Mouse (Mus musculus): Measurements from ENCODE around the gene Rbms2. TPM values are rescaled to one million over a fixed set of nuclear protein-coding genes. Genes with fewer than 3 reads are reported as not detected.
A peak's percentile ranks its signal among the peaks of the same experiment; 100 is the strongest.

The Rbms2 gene
- polyA plus RNA-seq, 1 experiment from 2014 or later: 33.6 TPM

GRCm38 (mm10) chr10:128211390-128212108, 31.5 kb upstream of the Rbms2 start, which contains the start of gene Spryd4:
Gene Spryd4, minus strand, starts transcription at chr10:128211807.
- H3K9ac ChIP-seq: peak within 1 kb of the TSS; percentile 56
- no peak within 1 kb of the TSS for H3K27ac ChIP-seq
- H3K9me3 ChIP-seq: no peaks in the 10 kb centered on the region
- peak within 1 kb of the TSS; percentile 67 for H3K4me2 ChIP-seq (replicated peaks)
- H3K4me3 ChIP-seq: peak within 1 kb of the TSS; percentile 58
- H3K36me3 ChIP-seq: no peaks in the 10 kb centered on the region
- H3K27me3 ChIP-seq: peaks cover 5% of the 10 kb centered on the region; the same call in 1 of the 2 replicates
- under 1% methylated on average over 30 of the region's 30 CpGs for WGBS
- peak; percentile 83; the same call in 1 of the 2 replicates for ATAC-seq (ENCODE audit: insufficient number of reproducible peaks, insufficient read depth, low FRiP score, low TSS enrichment)
- H3K4me1 ChIP-seq: peaks cover 9% of the 10 kb centered on the region

DNA sequence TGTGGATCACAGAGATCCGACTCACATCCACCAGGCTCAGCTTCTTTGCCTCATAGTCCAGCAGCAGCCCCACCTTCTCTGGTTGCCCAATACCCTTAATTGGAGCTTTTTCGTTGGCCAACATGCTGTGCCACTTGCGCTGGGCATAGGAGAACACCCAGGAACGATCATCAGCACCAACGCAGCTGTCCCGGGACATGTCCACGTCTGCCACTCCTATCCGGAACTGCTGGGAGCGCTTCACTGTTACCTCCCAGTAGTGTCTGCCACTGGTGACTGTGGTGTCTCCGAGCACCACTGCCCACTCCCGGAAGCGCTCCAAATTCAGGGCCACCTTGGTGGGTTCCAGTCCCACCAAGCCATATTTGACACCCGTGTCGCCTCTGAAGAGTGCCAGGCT, 30.9 kb upstream of the Rbms2 start:
- peaks cover 5% of the 10 kb centered on the region; the same call in 1 of the 2 replicates for H3K27me3 ChIP-seq
- WGBS: 26% methylated on average over 14 of the region's 14 CpGs
- peaks cover 9% of the 10 kb centered on the region for H3K4me1 ChIP-seq
- ATAC-seq (ENCODE audit: insufficient number of reproducible peaks, insufficient read depth, low FRiP score, low TSS enrichment): peak; percentile 48; the same call in 1 of the 2 replicates
- H3K9me3 ChIP-seq: no peaks in the 10 kb centered on the region
- peak overlapping the region; percentile 56 for H3K9ac ChIP-seq
- no peak overlapping the region for H3K27ac ChIP-seq
- peak overlapping the region; percentile 58 for H3K4me3 ChIP-seq
- peak overlapping the region; percentile 67 for H3K4me2 ChIP-seq (replicated peaks)
- H3K36me3 ChIP-seq: 0 out of 2 replicates have a peak, but pooled peaks cover 3% of the 10 kb centered on the region

GRCm38 (mm10) chr10:128210131-128210530, 30.0 kb upstream of the Rbms2 start:
- Histone ChIP-seq H3K9me3 (no peaks in the 10 kb centered on the region), H3K4me3 (no peak overlapping the region), H3K4me2 (replicated peaks) (peak overlapping the region; percentile 67; the same call in 1 of the 2 replicates), H3K27me3 (peaks cover 5% of the 10 kb centered on the region; the same call in 1 of the 2 replicates), H3K27ac (0 out of 2 replicates have a peak overlapping the region, but pooled peaks have one; percentile 25), H3K9ac (no peak overlapping the region), H3K4me1 (peaks cover 9% of the 10 kb centered on the region), H3K36me3 (0 out of 2 replicates have a peak, but pooled peaks cover 3% of the 10 kb centered on the region)
- WGBS: 91% methylated on average over 2 of the region's 2 CpGs
- no peak for ATAC-seq (ENCODE audit: insufficient number of reproducible peaks, insufficient read depth, low FRiP score, low TSS enrichment)

DNA sequence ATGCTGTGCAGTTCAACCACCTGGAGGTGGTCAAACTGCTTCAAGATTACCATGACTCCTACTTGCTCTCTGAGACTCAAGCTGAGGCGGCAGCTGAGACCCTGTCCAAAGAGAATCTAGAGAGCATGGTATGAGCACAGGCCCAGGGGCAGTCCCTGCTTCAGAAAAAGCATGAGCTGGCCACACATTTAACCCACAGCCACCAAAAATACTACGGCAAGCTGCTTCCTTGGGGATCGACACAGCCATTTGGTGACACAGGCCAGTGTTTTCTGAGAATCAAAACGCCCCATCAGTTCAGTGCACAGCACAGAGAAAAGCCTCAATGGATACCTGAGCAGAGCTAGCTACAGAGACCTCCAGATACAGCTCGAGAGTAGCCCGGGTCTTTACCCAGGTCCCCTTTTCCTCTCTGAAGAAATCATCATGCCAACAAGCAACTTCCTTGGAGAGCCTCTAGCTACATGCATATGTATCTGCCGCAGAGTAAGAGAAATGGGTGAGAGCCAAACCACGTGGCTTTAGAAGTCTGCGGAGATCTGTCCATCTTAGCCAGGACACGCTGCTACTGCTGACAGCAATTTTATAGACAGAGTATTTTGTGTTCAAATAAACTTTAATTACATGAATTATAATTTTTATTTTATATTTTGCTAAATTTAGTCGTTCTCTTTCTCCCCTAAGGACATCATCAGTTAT, 29.4 kb upstream of the Rbms2 start:
- WGBS: 89% methylated on average over 11 of the region's 11 CpGs
- Histone ChIP-seq H3K4me1 (peaks cover 9% of the 10 kb centered on the region), H3K27me3 (peaks cover 5% of the 10 kb centered on the region; the same call in 1 of the 2 replicates), H3K9ac (no peak overlapping the region), H3K4me3 (no peak overlapping the region), H3K4me2 (replicated peaks) (no peak overlapping the region), H3K27ac (no peak overlapping the region), H3K36me3 (0 out of 2 replicates have a peak, but pooled peaks cover 3% of the 10 kb centered on the region), H3K9me3 (no peaks in the 10 kb centered on the region)
- ATAC-seq (ENCODE audit: insufficient number of reproducible peaks, insufficient read depth, low FRiP score, low TSS enrichment): no peak

DNA sequence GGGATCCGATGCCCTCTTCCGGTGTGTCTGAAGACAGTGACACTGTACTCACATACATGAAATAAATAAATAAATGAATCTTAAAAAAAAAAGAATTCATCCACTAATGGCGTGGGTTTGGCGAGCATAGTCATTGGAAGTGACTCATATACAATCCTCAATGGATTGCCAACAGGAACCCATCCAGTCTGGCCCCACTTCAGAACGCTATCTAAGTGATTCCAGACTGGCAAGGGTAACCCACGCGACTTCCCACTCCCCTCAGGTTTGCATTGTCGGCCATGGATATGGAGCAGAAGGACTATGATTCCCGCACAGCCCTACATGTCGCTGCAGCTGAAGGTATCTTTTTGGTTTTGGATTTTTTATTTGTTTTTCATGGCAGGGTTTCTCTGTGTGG, 28.2 kb upstream of the Rbms2 start:
- H3K4me1 ChIP-seq: peaks cover 9% of the 10 kb centered on the region
- ATAC-seq (ENCODE audit: insufficient number of reproducible peaks, insufficient read depth, low FRiP score, low TSS enrichment): no peak
- no peak overlapping the region for H3K4me2 ChIP-seq (replicated peaks)
- H3K36me3 ChIP-seq: 0 out of 2 replicates have a peak, but pooled peaks cover 3% of the 10 kb centered on the region
- WGBS: 91% methylated on average over 10 of the region's 10 CpGs
- no peak overlapping the region for H3K9ac ChIP-seq
- no peak overlapping the region for H3K4me3 ChIP-seq
- no peaks in the 10 kb centered on the region for H3K9me3 ChIP-seq
- no peak overlapping the region for H3K27ac ChIP-seq
- no peaks in the 10 kb centered on the region for H3K27me3 ChIP-seq

DNA sequence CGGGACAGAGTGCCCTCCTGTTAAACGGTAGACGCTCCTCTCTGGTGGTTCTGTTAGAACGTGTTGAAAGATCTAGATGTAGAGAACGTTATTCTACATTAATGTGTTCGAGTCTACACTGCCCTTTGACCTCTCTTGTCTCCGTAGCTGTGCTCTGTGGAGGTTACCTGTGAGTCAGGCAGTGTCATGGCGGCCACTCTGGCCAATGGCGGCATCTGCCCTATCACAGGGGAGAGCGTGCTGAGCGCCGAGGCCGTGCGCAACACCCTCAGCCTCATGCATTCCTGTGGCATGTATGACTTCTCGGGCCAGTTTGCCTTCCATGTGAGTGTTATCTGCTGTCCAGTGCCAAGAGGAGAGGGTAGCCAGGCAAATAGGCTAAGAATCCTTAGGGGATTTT, 24.8 kb upstream of the Rbms2 start:
- H3K4me1 ChIP-seq: no peaks in the 10 kb centered on the region
- H3K27ac ChIP-seq: no peak overlapping the region
- no peaks in the 10 kb centered on the region for H3K27me3 ChIP-seq
- H3K36me3 ChIP-seq: 0 out of 2 replicates have a peak, but pooled peaks cover 3% of the 10 kb centered on the region
- H3K4me3 ChIP-seq: no peak overlapping the region
- no peak overlapping the region for H3K9ac ChIP-seq
- 85% methylated on average over 15 of the region's 15 CpGs for WGBS
- no peak overlapping the region for H3K4me2 ChIP-seq (replicated peaks)
- no peaks in the 10 kb centered on the region for H3K9me3 ChIP-seq
- ATAC-seq (ENCODE audit: insufficient number of reproducible peaks, insufficient read depth, low FRiP score, low TSS enrichment): no peak

DNA sequence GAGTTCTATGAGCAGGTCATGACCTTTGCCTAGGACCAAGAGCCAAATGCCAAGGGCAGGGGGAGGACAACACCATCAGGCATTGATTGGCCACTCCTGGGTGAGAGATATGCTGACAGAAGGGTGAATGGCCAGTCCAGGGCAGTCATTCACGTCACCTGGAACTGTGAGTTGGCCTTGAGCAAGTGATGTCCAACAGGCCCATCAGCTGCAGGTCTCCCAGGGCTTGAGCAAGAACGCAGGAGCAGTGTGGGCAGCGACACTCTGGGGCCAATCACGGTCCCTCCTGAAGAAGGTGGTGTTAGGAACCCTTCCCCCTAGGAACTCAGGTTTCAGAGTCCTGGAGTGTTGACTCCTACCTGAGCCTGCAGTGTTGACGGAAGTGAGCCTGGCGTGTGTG, 21.8 kb upstream of the Rbms2 start:
- H3K4me1 ChIP-seq: no peaks in the 10 kb centered on the region
- H3K36me3 ChIP-seq: 0 out of 2 replicates have a peak, but pooled peaks cover 3% of the 10 kb centered on the region
- no peak overlapping the region for H3K9ac ChIP-seq
- no peak overlapping the region for H3K4me2 ChIP-seq (replicated peaks)
- no peak overlapping the region for H3K27ac ChIP-seq
- no peak for ATAC-seq (ENCODE audit: insufficient number of reproducible peaks, insufficient read depth, low FRiP score, low TSS enrichment)
- H3K9me3 ChIP-seq: no peaks in the 10 kb centered on the region
- WGBS: 68% methylated on average over 6 of the region's 6 CpGs
- H3K4me3 ChIP-seq: no peak overlapping the region
- H3K27me3 ChIP-seq: peaks cover 4% of the 10 kb centered on the region; the same call in 1 of the 2 replicates

- Histone ChIP-seq H3K4me3 (peak overlapping the region; percentile 69), H3K27me3 (peaks cover 25% of the 10 kb centered on the region), H3K36me3 (no peaks in the 10 kb centered on the region), H3K9me3 (no peaks in the 10 kb centered on the region), H3K4me1 (peaks cover 10% of the 10 kb centered on the region; the same call in 1 of the 2 replicates), H3K9ac (peak overlapping the region; percentile 63), H3K27ac (no peak overlapping the region), H3K4me2 (replicated peaks) (peak overlapping the region; percentile 98)
- ATAC-seq (ENCODE audit: insufficient number of reproducible peaks, insufficient read depth, low FRiP score, low TSS enrichment): peak; percentile 91
- under 1% methylated on average over 69 of the region's 79 CpGs for WGBS
Observed at GRCm38 (mm10) chr10:128194551-128195461, 14.7 kb upstream of the Rbms2 start.

GRCm38 (mm10) chr10:128194024-128194550, 14.0 kb upstream of the Rbms2 start, which contains the start of gene Gls2:
Gene Gls2, plus strand, starts transcription at chr10:128194457.
- peak within 1 kb of the TSS; percentile 98 for H3K4me2 ChIP-seq (replicated peaks)
- WGBS: 0% methylated on average over 45 of the region's 46 CpGs
- no peaks in the 10 kb centered on the region for H3K36me3 ChIP-seq
- peaks cover 10% of the 10 kb centered on the region; the same call in 1 of the 2 replicates for H3K4me1 ChIP-seq
- no peak within 1 kb of the TSS for H3K27ac ChIP-seq
- peak within 1 kb of the TSS; percentile 69 for H3K4me3 ChIP-seq
- H3K27me3 ChIP-seq: peaks cover 25% of the 10 kb centered on the region
- peak; percentile 94 for ATAC-seq (ENCODE audit: insufficient number of reproducible peaks, insufficient read depth, low FRiP score, low TSS enrichment)
- no peaks in the 10 kb centered on the region for H3K9me3 ChIP-seq
- H3K9ac ChIP-seq: peak within 1 kb of the TSS; percentile 63

- no peaks in the 10 kb centered on the region for H3K36me3 ChIP-seq
- no peak overlapping the region for H3K4me2 ChIP-seq (replicated peaks)
- H3K9ac ChIP-seq: no peak overlapping the region
- H3K4me3 ChIP-seq: 0 out of 2 replicates have a peak overlapping the region, but pooled peaks have one; percentile 69
- peaks cover 10% of the 10 kb centered on the region; the same call in 1 of the 2 replicates for H3K4me1 ChIP-seq
- H3K9me3 ChIP-seq: no peaks in the 10 kb centered on the region
- no peak for ATAC-seq (ENCODE audit: insufficient number of reproducible peaks, insufficient read depth, low FRiP score, low TSS enrichment)
- 88% methylated on average over 6 of the region's 6 CpGs for WGBS
- H3K27ac ChIP-seq: no peak overlapping the region
- H3K27me3 ChIP-seq: peaks cover 25% of the 10 kb centered on the region
Observed at GRCm38 (mm10) chr10:128193113-128193512, 13.0 kb upstream of the Rbms2 start.

Data from embryonic facial prominence, embryonic 12.5 days (tissue).